Mouse (Mus musculus): Measurements from ENCODE around the gene Sc5d.

DNA sequence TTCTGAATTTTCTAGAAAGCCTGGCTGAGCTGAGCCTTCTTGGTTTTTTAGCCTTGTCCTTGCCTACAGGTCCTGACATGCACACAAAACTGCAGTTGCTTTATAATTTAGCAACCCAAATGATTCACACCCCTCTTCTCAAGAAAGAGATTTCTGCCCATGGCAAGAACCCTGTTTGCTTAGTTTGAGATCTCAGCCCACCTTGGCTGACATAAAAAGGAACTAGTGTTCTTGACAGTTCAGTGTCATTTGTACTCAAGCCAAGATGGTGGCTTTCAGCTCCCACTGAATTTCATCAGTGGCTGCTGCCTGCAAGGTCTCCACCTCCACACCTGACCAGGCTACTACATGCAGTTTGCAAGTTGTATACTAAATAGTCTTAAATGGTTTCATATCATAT lies 13.1 kb upstream of the Sc5d start:
- no peak for TF ChIP-seq POLR2A (IDR thresholded peaks at IDR 0.05; ENCODE audit: low read depth, low read length)
- no peak for TF ChIP-seq CTCF (conservative IDR thresholded peaks at IDR 0.05; ENCODE audit: insufficient read depth, insufficient read length, low read depth, low read length)
